Mouse (Mus musculus) MEL-GATA-1-ER (cell line): Measurements from ENCODE around the gene Gm7544.
A peak's percentile ranks its signal among the peaks of the same experiment; 100 is the strongest.
"Not testable (repeated sequence)": the region's sequence is repeated elsewhere in the genome, so short reads cannot be mapped to it uniquely, and the experiment has no call there.

Source experiments
- DNase-seq: peaks from one replicate; pipeline ENCODE4 v3.0.0-alpha.2; 2012; ENCODE audit warnings: low read depth; ENCODE audit errors: extremely low read depth

The Gm7544 gene

DNA sequence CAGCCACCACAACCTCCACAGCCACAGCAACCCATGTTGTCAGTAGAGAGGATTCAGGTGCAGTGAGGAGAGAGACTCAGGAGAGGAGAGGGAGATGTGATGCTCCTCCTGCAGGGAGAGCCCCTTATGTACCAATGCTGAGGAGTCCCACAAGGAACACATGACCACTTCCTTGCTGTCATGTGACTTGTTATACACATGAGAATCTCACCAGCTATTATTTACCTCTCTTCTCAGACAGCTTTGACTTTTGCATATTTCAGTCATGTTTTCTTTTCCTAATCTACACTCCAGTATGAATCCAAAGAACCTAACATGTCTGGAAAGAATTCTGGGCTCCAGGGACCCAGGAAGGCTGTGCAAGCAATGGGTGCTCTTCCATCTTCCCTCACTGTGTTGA is at the start of gene Gm7544:
Gene Gm7544, minus strand, starts transcription at position 101 of the 400 bp plus-strand sequence.
- not testable (repeated sequence) for DNase-seq

DNA sequence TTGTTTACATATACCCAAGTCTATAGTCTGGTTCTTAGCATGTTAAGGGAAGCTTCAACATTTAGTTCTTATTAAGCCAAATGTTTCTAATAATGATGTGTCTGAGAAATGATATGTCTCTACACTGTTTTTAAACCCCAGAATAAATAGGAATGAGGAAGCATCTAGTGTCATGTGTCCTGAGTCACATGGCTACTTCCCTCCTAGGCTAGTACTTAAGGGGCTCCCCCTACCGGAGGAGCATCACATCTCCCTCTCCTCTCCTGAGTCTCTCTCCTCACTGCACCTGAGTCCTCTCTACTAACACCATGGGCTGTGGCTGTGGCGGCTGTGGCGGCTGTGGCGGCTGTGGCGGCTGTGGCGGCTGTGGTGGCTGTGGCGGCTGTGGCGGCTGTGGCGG is 44.5 kb upstream of the Gm7544 start, which contains the start of gene Gm47959:
Gene Gm47959, plus strand, starts transcription at position 243 of the 400 bp plus-strand sequence.
- DNase-seq = not testable (repeated sequence)

DNA sequence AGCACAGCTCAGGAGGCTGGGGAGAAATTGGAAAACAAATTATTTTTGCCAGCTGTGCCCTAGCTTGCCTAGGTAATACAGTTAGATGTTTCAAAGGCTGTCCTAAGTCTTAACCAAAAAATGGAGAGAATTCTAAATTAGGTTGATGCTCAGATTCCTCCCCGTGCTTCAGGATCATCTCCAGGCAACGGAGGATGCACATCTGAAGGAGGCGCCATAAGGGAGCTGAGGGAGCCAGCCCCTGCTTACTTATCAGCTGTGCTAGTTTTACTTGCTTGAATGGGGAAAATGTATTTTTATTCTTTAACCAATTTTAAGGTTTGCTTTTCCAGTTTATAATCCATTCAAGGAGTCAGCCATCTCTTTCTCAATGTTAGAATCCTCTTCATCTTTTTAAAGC is 38.1 kb upstream of the Gm7544 start:
- DNase-seq = no peak

DNA sequence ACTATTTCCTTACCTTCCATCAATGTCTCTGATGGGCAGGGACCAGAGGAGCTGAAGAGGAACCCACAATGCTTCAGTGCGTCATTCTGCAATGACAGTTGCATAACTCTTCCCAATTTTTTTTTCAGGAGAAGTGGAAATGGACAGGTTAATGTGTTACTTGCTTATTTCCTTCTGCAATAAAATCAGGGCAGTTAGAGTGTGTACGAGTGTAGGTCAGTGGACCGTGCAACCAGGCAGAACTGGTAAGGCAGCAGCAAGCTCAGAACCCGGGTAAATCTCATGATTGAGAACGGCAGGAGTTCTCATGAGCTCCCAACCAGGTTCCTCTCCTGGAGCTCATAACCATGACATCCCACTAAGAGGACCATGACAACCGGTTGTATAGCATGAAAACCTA is 36.3 kb upstream of the Gm7544 start:
- DNase-seq = no peak

DNA sequence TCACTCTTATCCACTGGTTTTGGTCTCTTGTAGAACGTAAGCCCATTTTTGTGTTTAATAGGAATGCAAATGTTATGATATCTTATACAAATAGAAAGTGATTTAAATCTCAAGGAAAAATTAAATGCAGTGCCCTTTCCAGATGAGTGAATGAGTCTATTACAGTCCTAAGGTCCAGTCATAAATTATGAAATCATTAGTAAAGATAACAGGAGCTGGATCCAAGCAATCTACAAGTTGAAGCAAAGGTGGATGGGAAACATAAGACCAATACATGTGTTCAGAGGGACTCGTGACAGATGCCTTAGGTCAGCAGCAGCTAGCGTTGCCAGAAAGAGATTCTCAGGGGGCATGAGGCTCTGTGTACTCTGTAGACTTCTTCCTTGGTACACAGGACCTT is 35.8 kb upstream of the Gm7544 start:
- DNase-seq = no peak

- no peak for DNase-seq
Measured at GRCm38 (mm10) chr1:82991062-82991461, 35.2 kb upstream of the Gm7544 start.

GRCm38 (mm10) chr1:82987530-82988198 is 31.9 kb upstream of the Gm7544 start:
- DNase-seq = peak; percentile 34

GRCm38 (mm10) chr1:82986738-82987137 is 30.9 kb upstream of the Gm7544 start:
- no peak for DNase-seq

DNA sequence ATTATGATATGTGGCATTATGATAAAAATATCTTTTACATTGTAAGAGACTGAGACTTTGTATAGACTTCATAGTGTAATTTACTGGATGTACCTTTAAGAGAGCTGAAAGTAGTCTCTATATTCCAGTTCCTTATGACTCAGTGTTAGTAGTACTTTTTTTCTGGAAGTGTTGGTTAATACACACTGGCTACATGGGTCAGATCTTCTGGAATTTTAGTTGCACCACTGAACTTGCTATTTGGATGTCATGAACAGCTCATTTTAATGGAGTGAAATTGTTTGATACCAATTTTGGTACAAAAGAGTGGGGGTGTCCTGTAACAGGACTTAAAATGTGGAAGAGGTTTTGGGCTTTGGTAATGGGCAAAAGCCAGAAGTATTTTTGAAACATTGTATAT is 22.0 kb upstream of the Gm7544 start:
- DNase-seq = no peak

DNA sequence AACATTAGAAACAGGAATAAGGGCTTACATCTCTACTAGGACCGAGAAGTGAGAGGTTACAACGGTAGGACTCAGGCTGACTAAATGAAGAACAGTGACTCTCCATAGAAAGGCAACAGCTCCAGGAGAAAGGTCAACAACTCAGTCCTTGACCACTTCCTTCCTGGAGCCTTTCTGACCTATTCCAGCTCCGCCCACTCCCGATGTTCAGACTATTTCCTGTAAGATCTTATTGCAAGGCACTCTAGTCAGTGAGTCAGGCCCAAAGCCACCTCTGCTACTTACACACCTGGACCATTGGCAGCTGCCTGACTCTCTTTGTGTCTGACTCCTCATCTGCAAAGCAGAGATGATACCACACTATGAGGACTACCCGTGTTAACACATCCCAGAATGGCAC is 19.9 kb upstream of the Gm7544 start:
- DNase-seq = no peak

GRCm38 (mm10) chr1:82974342-82974741 is 18.5 kb upstream of the Gm7544 start:
- DNase-seq = no peak

DNA sequence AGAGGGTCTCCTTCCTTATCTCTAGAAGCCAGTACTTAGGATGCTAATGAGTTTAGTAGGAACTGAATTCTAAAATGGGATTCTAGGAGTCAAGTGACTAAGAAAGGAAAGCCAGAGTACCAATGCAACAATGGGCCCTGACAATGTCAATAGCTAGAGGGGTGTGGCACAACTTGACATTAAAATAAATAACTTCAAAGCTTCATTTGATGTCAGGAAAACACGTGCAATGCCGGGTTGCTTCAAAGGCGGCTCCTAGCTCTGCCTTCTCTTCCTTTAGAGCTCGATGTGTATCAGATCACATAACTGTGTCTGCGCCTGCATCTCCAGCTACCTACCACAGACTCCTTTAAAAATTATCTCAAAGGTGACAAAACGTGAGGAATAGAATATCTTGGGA is 18.1 kb upstream of the Gm7544 start:
- no peak for DNase-seq

DNA sequence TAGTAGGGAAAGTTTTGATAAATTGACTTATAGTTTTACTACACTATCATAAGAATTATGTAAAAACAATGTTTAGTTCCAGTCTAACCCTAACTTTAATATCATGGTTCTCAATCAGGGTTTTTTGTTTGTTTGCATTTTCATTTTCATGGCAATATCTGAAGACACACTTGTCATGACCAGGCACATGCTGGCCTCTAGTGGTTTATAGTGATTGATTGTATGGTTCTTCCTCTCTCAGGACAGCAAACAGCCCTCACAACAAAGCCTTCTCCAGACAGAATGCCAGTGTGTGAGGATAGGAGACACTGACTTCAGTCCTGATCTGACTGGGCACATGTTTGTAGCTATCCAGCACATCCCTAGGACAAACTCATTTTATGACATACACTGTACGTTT is 17.4 kb upstream of the Gm7544 start:
- DNase-seq = no peak

- DNase-seq = no peak
Measured at GRCm38 (mm10) chr1:82972046-82972445, 16.2 kb upstream of the Gm7544 start.

GRCm38 (mm10) chr1:82966413-82966812 is 10.6 kb upstream of the Gm7544 start:
- no peak for DNase-seq

DNA sequence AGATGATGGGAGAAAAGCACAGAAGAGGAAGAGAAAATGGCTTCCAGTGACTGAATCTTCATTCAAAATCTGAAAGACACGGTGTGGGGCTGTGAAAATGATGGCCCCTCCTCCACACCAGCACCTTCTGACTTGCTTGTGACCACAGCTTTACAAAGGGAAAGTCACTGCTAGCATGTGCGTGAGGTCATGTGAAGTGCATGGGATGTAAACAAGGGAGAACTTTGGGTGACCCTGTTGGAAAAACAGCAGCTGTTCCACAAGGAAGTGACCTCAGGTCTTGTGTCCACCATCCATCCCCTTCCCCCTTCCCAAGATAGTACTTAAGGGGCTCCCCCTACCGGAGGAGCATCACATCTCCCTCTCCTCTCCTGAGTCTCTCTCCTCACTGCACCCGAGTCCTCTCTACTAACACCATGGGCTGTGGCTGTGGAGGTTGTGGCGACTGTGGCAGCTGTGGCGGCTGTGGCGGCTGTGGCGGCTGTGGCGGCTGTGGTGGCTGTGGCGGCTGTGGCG is 4.1 kb upstream of the Gm7544 start, which contains the start of gene Gm47955:
Gene Gm47955, plus strand, starts transcription at position 417 of the 516 bp plus-strand sequence.
- no peak for DNase-seq

DNA sequence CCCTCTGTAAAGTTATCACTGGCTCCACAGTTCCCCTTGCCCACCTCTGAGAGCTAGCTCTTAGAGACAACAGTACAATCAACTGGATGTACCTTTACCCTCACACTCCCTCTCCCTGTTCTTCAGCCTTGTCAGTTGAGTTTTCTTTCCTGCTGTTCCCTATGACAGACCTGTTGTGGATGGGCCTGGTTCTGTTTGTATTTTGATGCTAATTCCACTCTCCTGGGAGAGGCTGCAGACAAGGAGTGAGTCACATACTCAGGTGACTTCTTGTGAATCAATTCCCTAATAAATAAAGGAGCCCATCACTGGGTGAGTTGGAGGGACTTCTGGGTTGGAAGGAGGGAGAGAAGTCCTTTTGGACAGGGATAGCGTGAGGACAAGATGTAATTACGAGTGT is 7.2 kb downstream of the Gm7544 start:
- DNase-seq = no peak

DNA sequence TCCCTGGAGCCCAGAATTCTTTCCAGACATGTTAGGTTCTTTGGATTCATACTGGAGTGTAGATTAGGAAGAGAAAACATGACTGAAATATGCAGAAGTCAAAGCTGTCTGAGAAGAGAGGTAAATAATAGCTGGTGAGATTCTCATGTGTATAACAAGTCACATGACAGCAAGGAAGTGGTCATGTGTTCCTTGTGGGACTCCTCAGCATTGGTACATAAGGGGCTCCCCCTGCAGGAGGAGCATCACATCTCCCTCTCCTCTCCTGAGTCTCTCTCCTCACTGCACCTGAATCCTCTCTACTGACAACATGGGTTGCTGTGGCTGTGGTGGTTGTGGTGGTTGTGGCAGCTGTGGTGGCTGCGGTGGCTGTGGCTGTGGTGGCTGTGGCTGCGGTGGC is 9.8 kb downstream of the Gm7544 start:
- DNase-seq = not testable (repeated sequence)

- not testable (repeated sequence) for DNase-seq
Measured at GRCm38 (mm10) chr1:82943295-82943694, 12.5 kb downstream of the Gm7544 start, which contains the start of gene A030003K21Rik. Gene A030003K21Rik (minus strand): TSS chr1:82943388.

- not testable (repeated sequence) for DNase-seq
Measured at GRCm38 (mm10) chr1:82942505-82942904, 13.3 kb downstream of the Gm7544 start.

DNA sequence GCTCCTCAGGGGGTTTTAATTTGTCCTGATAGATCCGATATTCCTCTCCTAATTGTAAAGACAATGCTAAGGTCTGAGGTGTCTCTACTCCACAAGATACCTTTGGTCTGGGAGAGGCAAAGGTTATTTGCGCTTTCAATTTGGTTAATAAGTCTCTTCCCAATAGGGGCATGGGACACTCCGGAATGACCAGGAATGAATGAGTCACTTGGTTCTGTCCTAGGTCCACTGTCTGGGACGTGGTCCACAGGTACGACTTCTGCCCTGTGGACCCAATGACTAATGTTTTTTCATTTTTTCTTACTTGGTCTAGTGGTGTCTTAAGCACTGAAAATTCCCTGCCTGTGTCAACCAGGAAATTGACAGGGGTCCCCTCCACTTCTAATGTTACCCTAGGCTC is 17.1 kb downstream of the Gm7544 start:
- DNase-seq = no peak

GRCm38 (mm10) chr1:82931326-82931725 is 24.5 kb downstream of the Gm7544 start, which contains the start of gene Gm6217:
Gene Gm6217 (minus strand): TSS chr1:82931399.
- DNase-seq = not testable (repeated sequence)

- DNase-seq = not testable (repeated sequence)
Measured at GRCm38 (mm10) chr1:82930558-82930957, 25.3 kb downstream of the Gm7544 start.
